Mouse (Mus musculus): ENCODE results near the gene Rexo1.

DNA sequence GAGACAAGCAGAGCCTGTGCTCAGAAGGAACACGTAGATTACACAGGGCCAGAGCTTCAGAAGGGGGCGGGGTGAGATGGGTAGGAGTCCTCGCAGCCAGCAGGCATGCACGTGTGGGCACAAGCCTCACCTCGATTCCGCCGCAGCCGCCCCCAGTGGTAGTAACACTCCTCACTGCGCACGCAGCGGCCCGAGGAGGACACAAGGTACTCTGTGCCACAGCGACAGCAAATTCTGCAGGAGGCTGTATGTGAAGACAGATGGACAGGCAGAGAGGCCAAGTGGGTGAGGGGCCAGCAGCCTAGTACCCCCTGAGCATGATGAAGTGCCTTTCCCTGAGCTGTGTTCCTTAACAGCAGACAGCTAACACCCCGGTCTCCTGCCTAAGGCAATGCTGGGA is 17.5 kb downstream of the Rexo1 start:
- TF ChIP-seq GATA1 (IDR thresholded peaks at IDR 0.05; ENCODE audit: borderline replicate concordance, low read length), result no peak
- TF ChIP-seq FLI1 (IDR thresholded peaks at IDR 0.05; ENCODE audit: low read length), result no peak
